Mouse (Mus musculus) left cerebral cortex, postnatal 10 days (tissue): ENCODE measurements around the gene Aspdh. TPM values are rescaled to one million over a fixed set of nuclear protein-coding genes. Genes with fewer than 3 reads are reported as not detected.
A peak's percentile ranks its signal among the peaks of the same experiment; 100 is the strongest.

Experiments used
- DNase-seq, 2 experiments: peaks; one replicate each; pipeline ENCODE4 v3.0.0; 2021 to 2022; ENCODE audit warnings: low spot score in 2 of 2, mixed read lengths in 1 of 2; ENCODE audit errors: extremely low spot score in 1 of 2
- intact Hi-C: fragments of 180-260 bp; cut with DNase I; formaldehyde crosslinking; loops from one replicate; pipeline ENCODE4 v1.15.1; 2025
- total RNA-seq, 2 experiments: library from RNA; stranded (reverse); gene quantifications; 2 replicates each; pipeline ENCODE4 v1.2.3; 2021

Aspdh gene
- 10 to 100 TPM; 14.7 to 18.0 TPM for total RNA-seq

GRCm38 (mm10) chr7:44465111-44465510 is at the start of gene Aspdh:
Gene Aspdh (plus strand): TSS chr7:44465391.
- intact Hi-C loops = no loop called here
- no peak for DNase-seq

DNA sequence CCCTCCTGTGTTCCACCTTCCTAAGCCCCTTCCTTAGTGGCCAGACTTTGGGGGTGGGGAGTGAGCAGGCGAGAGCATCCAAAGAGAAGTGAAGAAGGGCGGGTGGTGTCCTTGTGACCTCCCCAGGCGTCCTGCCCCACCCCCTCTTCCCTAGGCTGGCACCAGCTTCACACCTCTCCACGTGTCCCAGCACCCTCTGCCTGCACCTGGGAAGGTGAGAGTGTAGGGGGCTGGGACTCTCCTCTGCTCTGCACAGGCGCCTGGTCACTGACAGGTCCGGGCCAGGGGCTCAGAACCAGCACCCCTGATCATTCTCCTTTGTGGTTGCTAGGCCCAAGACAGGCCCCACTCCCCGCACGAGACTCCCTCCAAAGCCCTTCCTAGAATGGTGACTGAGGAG is 37.5 kb upstream of the Aspdh start:
- intact Hi-C loops = no loop called here

DNA sequence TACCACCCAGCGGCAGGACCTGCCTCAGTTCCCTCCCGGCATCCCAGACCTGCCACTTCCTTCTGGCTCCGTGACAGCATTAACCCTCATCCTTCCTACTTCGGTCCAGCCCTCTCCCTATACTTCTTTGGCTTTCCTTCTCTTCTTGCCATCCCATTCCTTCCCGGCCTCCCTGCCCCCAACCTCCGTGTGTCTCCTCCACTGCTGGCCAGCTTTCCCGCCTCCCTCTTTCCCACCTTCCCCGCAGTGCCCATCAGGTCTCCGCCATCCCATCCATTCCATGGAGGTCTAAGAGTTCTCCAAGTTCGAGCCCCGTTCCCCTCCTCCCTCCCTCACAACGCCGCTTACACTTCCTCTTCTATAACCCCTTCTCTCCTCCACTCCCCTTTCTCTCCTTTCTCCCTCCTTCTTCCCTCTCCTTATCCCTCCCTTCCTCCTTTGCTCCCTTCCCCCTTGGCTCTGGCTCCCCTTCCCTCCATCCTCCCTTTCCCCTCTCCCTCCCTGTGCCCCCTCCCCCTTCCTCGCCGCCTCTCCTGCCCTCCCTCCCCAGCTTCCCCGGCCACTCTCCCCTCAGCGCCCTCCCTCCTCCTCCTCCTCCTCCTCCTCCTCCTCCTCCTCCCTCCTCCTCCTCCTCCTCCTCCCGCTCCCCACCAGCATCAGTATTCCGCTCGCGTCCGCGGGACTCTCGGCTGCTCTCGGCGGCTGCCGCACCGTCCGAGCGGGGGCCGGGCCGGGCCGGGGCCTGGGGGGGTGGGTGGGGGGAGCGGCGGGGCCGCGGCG is 36.8 kb upstream of the Aspdh start:
- peak in 1 of 2 experiments; percentile 83 for DNase-seq
- intact Hi-C loops = no loop called here

More for the DNA sequence above, 37.5 kb upstream of the Aspdh start:
- DNase-seq = no peak

GRCm38 (mm10) chr7:44428968-44429521 is 36.1 kb upstream of the Aspdh start, which contains the start of gene Lrrc4b:
Gene Lrrc4b (plus strand): TSS chr7:44429018.
- intact Hi-C loops = no loop called here

DNA sequence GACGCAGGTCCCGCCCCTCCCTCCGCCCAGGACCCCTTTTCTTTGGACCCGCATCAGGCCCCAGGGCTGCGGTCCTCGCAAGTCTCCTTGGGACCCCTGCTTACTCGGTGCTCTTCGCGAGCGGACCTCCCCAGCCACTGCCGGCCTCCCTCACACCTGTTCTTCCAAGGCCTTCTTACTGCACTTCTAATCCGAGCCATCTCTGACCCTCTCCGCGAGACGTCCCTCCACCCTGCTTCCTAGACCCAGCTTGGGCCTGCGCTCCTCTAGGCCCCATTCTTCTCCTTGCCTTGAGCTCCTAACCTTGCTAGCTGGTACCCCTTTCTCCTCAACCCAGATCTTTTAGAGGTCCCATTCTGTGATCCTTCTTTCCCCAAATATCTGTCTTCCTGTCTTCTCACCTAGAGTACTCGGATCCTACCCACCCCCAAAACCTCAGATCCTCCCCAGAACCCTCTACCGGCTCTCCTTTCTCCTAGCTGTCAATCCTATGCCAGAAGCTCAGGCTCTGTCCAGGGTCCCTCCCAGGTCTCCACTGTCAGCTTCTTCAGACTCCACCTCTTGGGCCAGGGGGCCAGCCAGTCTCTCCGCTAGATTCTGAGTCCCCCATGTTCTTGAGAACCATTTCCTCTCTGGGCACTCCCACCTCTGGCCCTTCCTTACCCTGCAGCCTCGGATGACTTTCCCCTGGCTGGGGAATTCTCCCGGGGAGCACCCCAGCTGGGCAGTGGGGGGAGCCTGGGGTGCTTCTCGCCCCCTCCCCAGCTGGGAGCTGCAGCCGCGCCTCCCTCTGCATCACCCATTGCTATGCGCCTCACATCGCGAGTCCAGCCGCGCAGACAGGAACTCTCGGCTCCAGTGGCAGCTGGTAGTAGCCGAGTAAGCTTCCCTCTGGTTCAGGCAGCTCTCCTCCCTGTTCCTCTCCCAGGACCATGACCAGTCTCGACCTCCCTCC is 35.4 kb upstream of the Aspdh start:
- DNase-seq = peak; percentile 56 to 73
- intact Hi-C loops = no loop called here

More at GRCm38 (mm10) chr7:44428968-44429521, 36.1 kb upstream of the Aspdh start, which contains the start of gene Lrrc4b:
- DNase-seq = peak; percentile 79 to 89

GRCm38 (mm10) chr7:44432550-44432949 is 32.6 kb upstream of the Aspdh start:
- intact Hi-C loops = no loop called here
- DNase-seq = no peak

DNA sequence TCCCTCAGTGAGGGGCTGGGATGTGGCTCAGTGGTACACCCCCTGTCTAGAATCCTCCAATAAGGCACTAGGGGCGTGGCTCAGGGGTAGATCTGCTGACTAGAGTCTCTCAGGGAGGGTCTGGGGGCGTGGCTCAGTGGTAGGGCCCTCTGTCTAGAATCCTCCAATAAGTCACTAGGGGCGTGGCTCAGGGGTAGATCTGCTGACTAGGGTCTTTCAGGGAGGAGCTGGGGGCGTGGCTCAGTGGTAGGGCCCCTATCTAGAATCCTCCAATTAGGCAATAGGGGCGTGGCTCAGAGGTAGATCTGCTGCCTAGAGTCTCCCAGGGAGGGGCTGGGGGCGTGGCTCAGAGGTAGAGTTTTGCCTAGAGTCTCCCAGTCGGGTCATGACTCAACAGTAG is 31.8 kb upstream of the Aspdh start:
- intact Hi-C loops = no loop called here
- peak in 1 of 2 experiments; percentile 69 for DNase-seq

- DNase-seq = no peak
- intact Hi-C loops = no loop called here
These were observed 31.1 kb upstream of the Aspdh start for GRCm38 (mm10) chr7:44434089-44434488.

DNA sequence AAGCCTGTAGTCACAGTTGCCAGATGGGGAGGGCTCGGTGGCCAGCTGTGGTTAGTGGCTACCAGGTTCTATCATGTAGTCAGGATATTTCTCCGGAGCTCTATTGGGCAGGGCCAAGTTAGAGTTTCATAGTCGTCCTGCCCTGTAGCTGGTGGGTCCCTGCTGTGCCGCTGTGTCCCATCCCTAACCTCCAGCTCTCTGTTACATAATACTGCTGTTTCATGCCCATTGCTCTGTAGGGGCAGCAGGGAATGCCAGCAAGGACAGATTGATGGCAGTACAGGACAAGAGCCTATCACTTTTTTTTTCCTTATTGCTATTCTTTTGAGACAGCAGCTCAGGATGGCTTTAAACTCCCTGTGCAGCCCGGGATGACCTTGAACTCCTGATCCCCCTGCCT is 29.4 kb upstream of the Aspdh start:
- intact Hi-C loops = no loop called here
- DNase-seq = no peak

DNA sequence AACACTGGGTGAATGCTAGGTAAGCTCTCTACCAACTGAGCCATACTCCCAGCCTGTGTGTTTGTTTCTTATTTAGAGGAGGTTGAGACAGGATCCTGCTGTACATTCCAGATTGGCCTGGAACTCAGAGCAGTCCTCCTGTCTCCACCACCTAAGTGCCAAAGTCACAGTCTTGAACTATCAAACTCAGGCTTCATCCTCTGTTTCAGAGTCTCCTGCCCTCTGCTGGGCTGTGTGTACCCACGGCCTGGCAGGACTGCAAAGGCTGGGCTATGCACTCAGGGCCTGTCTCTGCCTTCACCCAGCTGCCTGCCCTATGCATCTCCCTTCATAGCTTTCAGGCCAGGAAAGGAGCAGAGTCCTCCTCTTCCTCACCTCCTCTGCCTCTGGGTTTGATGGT is 28.9 kb upstream of the Aspdh start:
- intact Hi-C loops = no loop called here
- no peak for DNase-seq

DNA sequence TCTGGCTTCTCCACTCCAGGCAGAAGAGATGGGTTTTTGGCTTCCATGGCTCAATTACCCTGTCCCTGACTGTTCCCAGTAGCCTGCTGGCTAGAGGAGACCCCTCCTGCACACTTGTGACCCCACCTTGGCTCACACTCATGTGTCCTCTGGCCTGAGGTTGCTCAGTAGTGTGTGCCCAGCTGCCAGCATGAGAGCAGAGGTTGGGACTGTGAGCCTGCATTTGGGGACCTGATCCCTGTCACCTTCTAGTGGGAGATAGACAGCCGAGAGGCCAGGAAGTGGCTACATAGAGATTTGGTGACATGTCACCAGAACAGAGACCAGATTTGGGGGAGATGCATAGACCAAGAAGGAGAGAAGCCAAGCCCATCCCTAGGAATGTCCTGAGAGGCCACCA is 28.0 kb upstream of the Aspdh start:
- intact Hi-C loops = no loop called here
- DNase-seq = no peak

- no peak for DNase-seq
- intact Hi-C loops = no loop called here
These were observed 27.3 kb upstream of the Aspdh start for GRCm38 (mm10) chr7:44437933-44438332.

- intact Hi-C loops = no loop called here
- DNase-seq = no peak
These were observed 25.5 kb upstream of the Aspdh start for GRCm38 (mm10) chr7:44439696-44440095.

- DNase-seq = no peak
- intact Hi-C loops = no loop called here
These were observed 24.7 kb upstream of the Aspdh start for GRCm38 (mm10) chr7:44440479-44440878.

- intact Hi-C loops = no loop called here
- DNase-seq = no peak
These were observed 24.0 kb upstream of the Aspdh start for GRCm38 (mm10) chr7:44441180-44441579.

GRCm38 (mm10) chr7:44441648-44442109 is 23.5 kb upstream of the Aspdh start:
- intact Hi-C loops = loop anchor here (2.0 kb wide), 1 partner anchor 21 kb away; no protein-coding TSS in a partner anchor
- peak; percentile 77 to 81 for DNase-seq

DNA sequence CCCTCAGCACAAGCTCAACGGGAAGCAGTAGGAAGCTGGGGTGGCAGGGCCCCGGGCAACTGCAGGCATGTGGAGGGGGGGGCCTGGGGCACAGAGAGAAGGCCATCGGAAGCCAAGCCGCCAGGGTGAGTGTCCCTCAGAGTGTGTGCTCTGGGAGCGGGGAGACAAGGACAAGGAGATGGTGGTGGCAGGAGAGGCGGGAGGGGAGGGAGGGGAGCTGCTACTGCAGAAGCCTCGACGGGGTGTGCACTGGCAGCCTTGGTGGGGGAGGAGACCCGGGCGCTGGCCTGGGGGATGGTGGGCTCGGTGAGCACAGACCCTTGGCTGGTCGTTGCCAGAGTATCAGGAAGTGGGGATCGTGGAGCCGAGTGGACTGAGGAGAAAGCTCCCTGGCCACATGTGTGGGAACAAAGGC is 22.8 kb upstream of the Aspdh start:
- peak in 1 of 2 experiments; percentile 73 for DNase-seq
- intact Hi-C loops = loop anchor here (2.0 kb wide), 1 partner anchor 20 kb away; no protein-coding TSS in a partner anchor

DNA sequence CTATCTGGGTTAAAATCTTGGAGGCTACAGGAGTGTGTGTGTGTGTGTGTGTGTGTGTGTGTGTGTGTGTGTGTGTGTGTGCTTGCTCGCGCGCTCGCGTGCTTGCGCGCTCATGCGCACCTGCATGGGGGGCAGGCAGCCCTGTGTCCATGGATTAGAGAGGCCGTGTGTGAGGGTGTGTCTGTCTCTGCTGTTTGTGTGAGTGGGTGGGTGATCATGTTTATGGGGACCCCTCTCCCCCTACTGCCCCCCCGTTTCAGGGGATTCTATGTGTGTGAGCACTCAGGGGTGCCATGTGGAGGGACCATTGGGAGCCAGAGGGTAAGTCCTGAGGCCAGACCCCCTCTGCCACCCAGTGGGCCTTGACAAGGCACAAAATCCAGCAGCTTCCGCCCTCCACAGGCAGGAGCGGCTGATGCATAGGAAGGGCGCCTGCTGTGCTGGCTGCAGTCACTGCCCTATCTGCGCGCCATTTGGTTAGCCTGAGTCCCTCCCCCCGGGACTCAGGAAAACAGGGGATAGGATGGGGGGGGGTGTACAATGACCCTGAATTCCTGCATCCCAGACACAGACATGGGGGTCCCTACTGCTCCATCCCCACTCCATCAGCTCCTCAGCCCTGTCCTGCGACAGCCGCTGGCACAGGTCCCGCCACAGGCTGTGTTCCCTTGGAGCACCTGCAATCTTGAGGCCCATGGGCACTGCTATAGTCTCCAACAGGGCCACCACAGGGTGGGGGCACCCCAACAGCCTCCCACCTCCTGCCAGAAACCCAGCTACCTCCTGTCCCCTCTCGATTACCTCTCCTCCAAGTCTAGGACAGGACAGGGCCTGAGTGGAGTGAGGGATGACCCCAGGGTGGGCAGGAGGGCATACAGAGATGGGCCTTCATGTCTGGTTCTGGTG is 21.7 kb upstream of the Aspdh start:
- intact Hi-C loops = loop anchor here (2.0 kb wide), 1 partner anchor 19 kb away; no protein-coding TSS in a partner anchor
- DNase-seq = no peak
